Mouse (Mus musculus): ENCODE measurements around the gene Hspa4l.
"Not testable (repeated sequence)": the region's sequence is repeated elsewhere in the genome, so short reads cannot be mapped to it uniquely, and the experiment has no call there.

The Hspa4l gene

GRCm38 (mm10) chr3:40813275-40813674 is 69.0 kb downstream of the Hspa4l start:
- no peak for DNase-seq (ENCODE audit: low spot score)

DNA sequence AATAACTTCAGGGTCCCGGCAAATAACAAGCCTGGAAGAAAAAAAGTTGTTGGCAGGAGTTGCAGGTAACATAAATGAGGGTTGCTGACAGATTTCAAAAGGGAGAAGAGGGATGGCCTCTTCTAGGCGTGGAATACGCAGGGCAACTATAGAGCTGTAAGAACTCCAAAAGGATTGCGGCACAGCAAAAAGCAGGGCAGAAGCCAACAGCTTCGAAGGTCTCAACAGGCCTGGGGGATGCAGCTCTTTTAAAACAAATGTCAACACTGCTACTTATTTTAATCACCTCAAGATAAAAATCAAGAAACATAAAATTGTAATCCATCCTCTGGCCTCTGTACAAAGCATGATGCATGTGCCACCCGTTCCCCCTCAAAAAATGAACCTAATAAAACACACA is 101.2 kb downstream of the Hspa4l start:
- not testable (repeated sequence) for DNase-seq (ENCODE audit: low spot score)

Measured in ovary, adult 18-20 months (tissue).